Mouse (Mus musculus): ENCODE measurements at regions not wholly inside any gene's neighbourhood (a gene's known extent, or its start where the extent isn't known, plus 50 kb on each side); places are given as distances from the start of the nearest gene placed in this dataset.

DNA sequence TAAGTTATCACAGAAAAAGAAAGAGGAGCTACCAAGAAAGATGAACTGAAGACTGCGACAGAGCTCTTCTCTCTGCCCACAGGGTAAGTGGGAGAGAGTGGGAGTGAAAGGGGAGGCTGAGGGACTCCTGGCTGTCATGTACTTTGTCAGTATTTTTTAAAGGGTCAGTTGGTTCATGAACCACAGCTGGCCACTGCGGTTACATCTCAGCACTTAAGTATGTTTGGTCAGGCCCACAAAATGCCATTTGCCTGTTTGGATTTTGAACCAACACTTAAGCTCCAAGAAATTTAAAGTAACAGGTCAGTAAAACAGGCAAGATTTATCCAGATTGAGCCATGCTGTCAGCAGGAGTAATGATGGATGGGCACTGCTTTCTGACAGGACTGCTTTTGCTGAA, 115.1 kb upstream of the Cdkn2b start:
- no peak overlapping the region for H3K9ac ChIP-seq
- H3K27ac ChIP-seq (replicated peaks) = no peak overlapping the region
- no peaks in the 10 kb centered on the region for H3K36me3 ChIP-seq (replicated peaks)
- H3K4me3 ChIP-seq (replicated peaks) = no peak overlapping the region
- no peaks in the 10 kb centered on the region for H3K27me3 ChIP-seq
- no peak overlapping the region for H3K4me2 ChIP-seq
- peaks cover 4% of the 10 kb centered on the region; the same call in 1 of the 2 replicates for H3K4me1 ChIP-seq (replicated peaks)
- ATAC-seq (ENCODE audit: insufficient read depth) = no peak
- 65% methylated on average over 2 of the region's 2 CpGs for WGBS (ENCODE audit: insufficient replicate concordance)
- no peaks in the 10 kb centered on the region for H3K9me3 ChIP-seq (replicated peaks)

DNA sequence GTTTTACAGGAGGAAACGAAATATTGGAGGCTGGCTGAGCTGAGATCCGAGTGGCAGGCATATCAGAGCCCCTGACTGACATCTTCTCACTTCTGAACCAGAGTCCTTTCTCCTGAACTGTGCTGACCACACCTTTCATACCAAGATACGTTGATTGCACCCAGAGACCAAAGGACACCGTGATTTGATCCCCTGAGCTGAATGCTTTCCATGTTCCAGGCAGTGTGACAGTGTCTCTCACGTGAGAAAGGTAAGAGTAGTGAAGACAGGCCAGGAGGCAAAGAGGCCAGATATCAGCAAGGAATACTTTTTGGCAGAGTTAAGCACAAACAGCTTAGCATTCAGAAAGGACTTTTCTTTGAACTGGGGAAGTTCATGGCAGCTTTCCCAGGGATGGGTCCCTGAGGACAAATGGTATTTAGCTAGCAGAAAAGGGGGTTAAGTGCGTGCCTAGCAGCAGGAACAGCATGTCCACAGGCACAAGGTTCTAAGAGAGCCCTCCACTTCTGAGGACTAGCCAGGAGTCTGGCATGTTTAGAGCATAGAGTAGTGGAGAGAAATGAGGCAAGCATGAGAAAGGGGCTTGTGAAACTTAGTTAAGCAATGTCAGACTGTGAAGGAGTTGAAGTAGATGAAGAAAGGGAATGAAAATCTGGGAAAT, 111.0 kb upstream of the Cdkn2b start:
- H3K4me1 ChIP-seq (replicated peaks) = no peaks in the 10 kb centered on the region
- WGBS (ENCODE audit: insufficient replicate concordance) = 38% methylated on average over 6 of the region's 6 CpGs
- no peak overlapping the region for H3K4me2 ChIP-seq
- H3K9me3 ChIP-seq (replicated peaks) = no peaks in the 10 kb centered on the region
- H3K36me3 ChIP-seq (replicated peaks) = no peaks in the 10 kb centered on the region
- no peak overlapping the region for H3K27ac ChIP-seq (replicated peaks)
- no peak for ATAC-seq (ENCODE audit: insufficient read depth)
- no peak overlapping the region for H3K4me3 ChIP-seq (replicated peaks)
- H3K27me3 ChIP-seq = no peaks in the 10 kb centered on the region
- H3K9ac ChIP-seq = no peak overlapping the region

DNA sequence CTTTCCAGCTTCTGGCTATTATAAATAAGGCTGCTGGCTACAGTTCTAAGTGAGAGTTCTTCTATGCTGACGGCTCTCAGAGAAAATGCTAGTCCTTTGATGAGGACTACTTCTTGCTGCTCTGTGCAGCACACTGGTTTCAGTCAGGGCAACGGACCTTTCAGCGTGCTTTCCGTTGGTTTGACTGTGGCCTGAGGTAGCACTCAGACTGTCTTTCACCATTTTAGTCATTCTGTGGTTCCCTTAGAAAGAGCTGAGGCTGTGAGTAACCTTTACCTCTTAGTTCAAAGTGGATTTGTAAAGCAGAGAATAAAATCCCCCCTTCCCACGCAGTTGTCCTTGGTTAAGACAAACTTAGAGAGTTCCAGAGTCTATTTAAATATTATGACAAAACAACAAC, 110.0 kb upstream of the Cdkn2b start:
- no peak overlapping the region for H3K4me2 ChIP-seq
- no peaks in the 10 kb centered on the region for H3K36me3 ChIP-seq (replicated peaks)
- H3K4me1 ChIP-seq (replicated peaks) = no peaks in the 10 kb centered on the region
- ATAC-seq (ENCODE audit: insufficient read depth) = no peak
- H3K9me3 ChIP-seq (replicated peaks) = no peaks in the 10 kb centered on the region
- no peak overlapping the region for H3K9ac ChIP-seq
- H3K27me3 ChIP-seq = no peaks in the 10 kb centered on the region
- no peak overlapping the region for H3K27ac ChIP-seq (replicated peaks)
- no peak overlapping the region for H3K4me3 ChIP-seq (replicated peaks)
- 73% methylated on average over 5 of the region's 5 CpGs for WGBS (ENCODE audit: insufficient replicate concordance)

DNA sequence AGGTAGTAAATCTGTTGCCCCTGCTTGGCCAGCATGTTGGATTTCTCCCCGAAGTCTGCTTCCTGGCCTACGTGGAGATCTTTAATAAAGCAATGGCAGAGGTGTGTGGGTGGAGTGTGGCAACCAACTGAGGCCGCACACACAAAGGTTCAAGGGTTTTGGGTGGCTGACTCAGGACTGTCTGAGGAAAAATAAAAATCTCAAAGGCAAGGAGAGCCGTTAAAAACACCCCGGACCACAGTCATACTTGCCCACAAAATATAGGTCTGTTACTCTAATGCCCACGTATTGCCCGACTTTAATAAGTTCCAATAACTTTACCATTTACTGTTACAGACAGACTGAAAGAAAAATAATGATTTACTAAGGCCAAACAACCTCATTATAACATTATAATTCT, 108.7 kb upstream of the Cdkn2b start:
- H3K9ac ChIP-seq = no peak overlapping the region
- WGBS (ENCODE audit: insufficient replicate concordance) = 75% methylated on average over 7 of the region's 7 CpGs
- ATAC-seq (ENCODE audit: insufficient read depth) = no peak

DNA sequence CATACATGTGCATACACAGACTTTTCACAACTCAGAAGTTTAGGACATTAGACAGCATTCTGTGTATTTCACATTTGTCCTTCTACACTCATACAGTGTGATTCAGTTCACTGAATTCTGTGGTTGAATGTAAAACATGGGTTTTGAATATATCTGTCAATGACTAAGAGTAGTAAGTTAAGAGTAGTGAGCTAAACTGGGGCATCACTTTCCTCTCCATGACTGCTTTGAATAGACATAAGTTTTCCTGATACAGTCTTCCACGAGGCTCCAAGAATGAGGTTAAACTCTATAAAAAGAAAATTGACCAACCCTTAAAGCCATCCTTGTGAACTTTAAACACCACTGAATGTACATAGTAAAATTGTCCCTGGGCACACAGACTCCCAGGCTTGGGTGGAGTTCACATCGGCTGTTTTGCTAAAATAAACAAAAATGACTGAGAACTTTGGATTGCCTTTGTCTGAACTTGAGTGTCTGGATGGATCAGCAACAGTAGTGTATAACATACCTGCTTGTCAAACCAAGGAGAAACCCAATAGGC, 94.9 kb upstream of the Cdkn2b start:
- 45% methylated on average over 2 of the region's 2 CpGs for WGBS (ENCODE audit: insufficient replicate concordance)
- no peaks in the 10 kb centered on the region for H3K9me3 ChIP-seq (replicated peaks)
- no peaks in the 10 kb centered on the region for H3K4me1 ChIP-seq (replicated peaks)
- ATAC-seq (ENCODE audit: insufficient read depth) = no peak
- H3K4me3 ChIP-seq (replicated peaks) = no peak overlapping the region
- no peaks in the 10 kb centered on the region for H3K36me3 ChIP-seq (replicated peaks)
- no peak overlapping the region for H3K27ac ChIP-seq (replicated peaks)
- no peak overlapping the region for H3K9ac ChIP-seq
- no peaks in the 10 kb centered on the region for H3K27me3 ChIP-seq
- no peak overlapping the region for H3K4me2 ChIP-seq

More for the DNA sequence above, 108.7 kb upstream of the Cdkn2b start:
- Histone ChIP-seq H3K27ac (replicated peaks) (no peak overlapping the region), H3K27me3 (no peaks in the 10 kb centered on the region), H3K4me2 (no peak overlapping the region), H3K36me3 (replicated peaks) (no peaks in the 10 kb centered on the region), H3K9me3 (replicated peaks) (no peaks in the 10 kb centered on the region), H3K4me3 (replicated peaks) (no peak overlapping the region), H3K4me1 (replicated peaks) (no peaks in the 10 kb centered on the region)

DNA sequence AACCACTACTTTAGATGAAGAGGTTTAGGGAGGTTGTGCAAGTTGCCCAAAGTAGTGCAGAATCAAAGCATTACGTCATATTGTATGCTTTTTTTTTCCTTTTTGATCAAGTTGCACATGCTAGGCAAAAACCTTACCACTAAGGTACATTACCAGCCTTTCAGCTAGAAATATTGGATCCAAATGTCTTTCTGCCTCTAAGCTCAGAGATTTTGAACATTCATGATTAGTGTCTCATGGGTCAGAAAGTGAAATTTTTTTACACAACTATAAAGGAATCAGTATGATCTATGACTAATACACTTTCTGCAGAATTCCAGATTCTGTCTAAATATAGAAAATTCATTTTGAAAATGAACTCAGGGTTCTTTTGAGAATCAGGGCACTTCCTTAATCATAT, 92.3 kb upstream of the Cdkn2b start:
- no peak for ATAC-seq (ENCODE audit: insufficient read depth)
- Histone ChIP-seq H3K4me3 (replicated peaks) (no peak overlapping the region), H3K36me3 (replicated peaks) (no peaks in the 10 kb centered on the region), H3K9ac (no peak overlapping the region), H3K9me3 (replicated peaks) (no peaks in the 10 kb centered on the region), H3K27me3 (no peaks in the 10 kb centered on the region), H3K4me2 (no peak overlapping the region), H3K27ac (replicated peaks) (no peak overlapping the region), H3K4me1 (replicated peaks) (no peaks in the 10 kb centered on the region)
- 67% methylated on average over 1 of the region's 1 CpGs for WGBS (ENCODE audit: insufficient replicate concordance)

DNA sequence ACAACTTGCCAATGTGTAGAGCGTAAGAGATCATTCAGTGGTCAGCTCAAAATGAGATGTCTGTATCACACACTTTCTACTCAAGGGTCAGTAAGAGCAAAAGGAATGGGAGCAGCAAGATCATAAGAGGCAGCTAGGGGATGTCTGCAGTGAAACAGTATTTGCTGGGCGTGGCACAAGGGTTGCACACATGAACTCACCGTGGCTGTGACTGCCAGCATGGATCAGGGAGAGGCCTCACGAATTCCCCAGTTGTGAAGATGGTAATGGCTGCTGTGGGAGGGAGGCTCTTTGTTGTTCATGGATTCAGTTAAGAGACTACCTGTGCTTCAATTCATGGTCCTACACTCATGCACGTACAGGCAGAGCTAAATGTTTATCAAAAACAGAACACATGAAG, 91.5 kb upstream of the Cdkn2b start:
- ATAC-seq (ENCODE audit: insufficient read depth) = no peak
- H3K4me1 ChIP-seq (replicated peaks) = no peaks in the 10 kb centered on the region
- H3K4me3 ChIP-seq (replicated peaks) = no peak overlapping the region
- no peaks in the 10 kb centered on the region for H3K9me3 ChIP-seq (replicated peaks)
- H3K27me3 ChIP-seq = no peaks in the 10 kb centered on the region
- H3K36me3 ChIP-seq (replicated peaks) = no peaks in the 10 kb centered on the region
- no peak overlapping the region for H3K27ac ChIP-seq (replicated peaks)
- 47% methylated on average over 5 of the region's 5 CpGs for WGBS (ENCODE audit: insufficient replicate concordance)
- no peak overlapping the region for H3K4me2 ChIP-seq
- H3K9ac ChIP-seq = no peak overlapping the region

DNA sequence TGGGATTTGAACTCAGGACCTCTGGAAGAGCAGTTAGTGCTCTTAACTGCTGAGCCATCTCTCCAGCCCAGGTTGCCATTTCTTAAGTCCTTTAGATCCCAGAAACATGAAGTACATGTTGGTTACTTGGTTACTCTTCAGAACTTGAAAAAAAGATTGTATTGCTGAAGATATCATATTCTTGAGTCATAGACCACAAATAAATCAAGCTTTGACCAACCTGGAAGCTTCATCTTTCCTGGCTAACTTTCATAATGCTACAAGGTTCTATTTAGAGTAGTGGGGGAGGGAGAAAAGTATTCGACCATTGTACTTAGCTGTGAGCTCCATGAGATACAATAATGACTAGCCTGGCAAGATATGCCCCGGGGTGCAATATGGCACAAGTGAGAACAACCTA, 90.9 kb upstream of the Cdkn2b start:
- Histone ChIP-seq H3K4me1 (replicated peaks) (no peaks in the 10 kb centered on the region), H3K27me3 (no peaks in the 10 kb centered on the region)
- WGBS (ENCODE audit: insufficient replicate concordance) = 54% methylated on average over 2 of the region's 2 CpGs

DNA sequence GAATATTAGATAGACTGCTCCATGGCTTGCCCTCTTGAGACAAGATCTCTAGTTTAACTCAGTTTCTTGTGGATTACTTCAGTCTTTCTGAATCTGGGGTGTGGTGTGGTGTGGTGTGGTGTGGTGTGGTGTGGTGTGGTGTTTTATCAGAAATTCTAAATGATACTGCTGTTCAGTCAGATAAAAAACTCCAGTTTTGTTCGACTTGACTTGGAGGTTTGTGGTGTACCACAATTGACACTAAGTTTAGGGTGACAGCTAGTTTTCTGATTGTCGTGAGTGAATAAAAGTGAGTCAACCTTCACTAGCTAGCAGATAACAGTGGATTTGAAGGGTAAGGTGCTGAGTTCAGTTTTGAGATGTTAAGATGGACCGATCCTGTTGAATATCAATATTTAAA, 89.5 kb upstream of the Cdkn2b start:
- WGBS (ENCODE audit: insufficient replicate concordance) = 38% methylated on average over 3 of the region's 3 CpGs
- H3K9ac ChIP-seq = no peak overlapping the region
- H3K27ac ChIP-seq (replicated peaks) = no peak overlapping the region

More for the DNA sequence above, 90.9 kb upstream of the Cdkn2b start:
- Histone ChIP-seq H3K4me3 (replicated peaks) (no peak overlapping the region), H3K9me3 (replicated peaks) (no peaks in the 10 kb centered on the region), H3K36me3 (replicated peaks) (no peaks in the 10 kb centered on the region), H3K27ac (replicated peaks) (no peak overlapping the region), H3K4me2 (no peak overlapping the region), H3K9ac (no peak overlapping the region)
- no peak for ATAC-seq (ENCODE audit: insufficient read depth)

DNA sequence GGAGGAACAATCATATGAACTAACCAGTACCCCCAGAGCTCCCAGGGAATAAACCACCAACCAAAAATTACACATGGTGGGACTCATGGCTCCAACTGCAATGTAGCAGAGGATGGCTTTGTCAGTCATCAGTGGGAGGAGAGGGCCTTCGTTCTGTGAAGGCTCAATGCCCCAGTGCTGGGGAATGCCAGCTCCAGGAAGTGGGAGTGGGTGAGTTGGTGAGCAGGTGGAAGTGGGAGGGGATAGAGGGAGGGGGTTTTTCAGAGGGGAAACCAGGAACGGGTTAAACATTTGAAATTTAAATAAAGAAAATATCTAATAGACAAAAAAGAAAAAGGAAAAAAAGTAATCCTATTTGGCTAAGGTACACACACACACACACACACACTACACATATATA, 88.4 kb upstream of the Cdkn2b start:
- Histone ChIP-seq H3K9ac (no peak overlapping the region), H3K36me3 (replicated peaks) (no peaks in the 10 kb centered on the region), H3K4me3 (replicated peaks) (no peak overlapping the region), H3K4me1 (replicated peaks) (no peaks in the 10 kb centered on the region), H3K9me3 (replicated peaks) (no peaks in the 10 kb centered on the region), H3K27me3 (no peaks in the 10 kb centered on the region), H3K27ac (replicated peaks) (no peak overlapping the region), H3K4me2 (no peak overlapping the region)
- ATAC-seq (ENCODE audit: insufficient read depth) = no peak
- 36% methylated on average over 2 of the region's 2 CpGs for WGBS (ENCODE audit: insufficient replicate concordance)

More for the DNA sequence above, 89.5 kb upstream of the Cdkn2b start:
- no peak for ATAC-seq (ENCODE audit: insufficient read depth)
- no peak overlapping the region for H3K4me2 ChIP-seq
- no peaks in the 10 kb centered on the region for H3K36me3 ChIP-seq (replicated peaks)
- no peak overlapping the region for H3K4me3 ChIP-seq (replicated peaks)
- no peaks in the 10 kb centered on the region for H3K9me3 ChIP-seq (replicated peaks)
- no peaks in the 10 kb centered on the region for H3K4me1 ChIP-seq (replicated peaks)
- no peaks in the 10 kb centered on the region for H3K27me3 ChIP-seq

DNA sequence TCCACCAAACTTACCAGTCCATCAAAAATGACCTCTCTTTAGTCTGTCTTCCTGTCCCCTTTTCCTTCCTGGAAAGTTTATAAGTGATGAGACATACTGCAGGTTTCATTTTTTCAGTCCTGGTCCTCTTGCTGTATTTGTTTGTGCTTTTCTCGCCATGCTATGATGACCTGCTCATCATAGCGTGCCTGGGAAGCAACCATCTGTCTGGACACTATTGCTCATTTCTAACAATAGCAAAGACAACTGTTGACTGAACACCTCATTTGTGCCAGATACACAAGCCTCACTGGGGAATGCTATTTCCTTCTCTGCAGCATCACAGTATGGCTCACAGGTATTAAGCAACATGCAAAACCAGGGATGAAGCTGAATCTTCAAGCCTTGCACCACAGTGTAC, 85.2 kb upstream of the Cdkn2b start:
- Histone ChIP-seq H3K27me3 (no peaks in the 10 kb centered on the region), H3K27ac (replicated peaks) (no peak overlapping the region), H3K4me2 (no peak overlapping the region), H3K4me3 (replicated peaks) (no peak overlapping the region), H3K9ac (no peak overlapping the region), H3K9me3 (replicated peaks) (no peaks in the 10 kb centered on the region), H3K4me1 (replicated peaks) (no peaks in the 10 kb centered on the region), H3K36me3 (replicated peaks) (no peaks in the 10 kb centered on the region)
- WGBS (ENCODE audit: insufficient replicate concordance) = 70% methylated on average over 2 of the region's 2 CpGs
- no peak for ATAC-seq (ENCODE audit: insufficient read depth)

DNA sequence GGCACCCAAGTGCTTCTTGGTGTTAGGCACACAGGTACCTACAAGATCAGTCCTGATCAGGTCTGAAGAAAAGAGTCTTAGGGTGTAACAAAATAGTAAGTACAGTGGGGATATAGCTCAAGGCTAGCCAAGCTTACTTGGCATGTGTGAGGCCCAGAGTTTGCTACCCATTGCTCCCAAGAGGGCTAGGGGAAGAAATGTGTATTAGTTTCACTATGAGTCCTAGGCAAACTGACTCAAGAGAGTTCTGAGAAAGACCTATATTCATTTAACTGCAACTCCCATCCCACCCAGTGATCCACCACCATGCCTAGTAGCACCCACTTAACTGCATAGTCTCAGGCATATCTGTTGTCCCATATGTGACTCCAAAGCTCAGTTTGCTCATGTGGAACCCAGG, 84.5 kb upstream of the Cdkn2b start:
- no peak overlapping the region for H3K4me2 ChIP-seq
- H3K27me3 ChIP-seq = no peaks in the 10 kb centered on the region
- H3K9me3 ChIP-seq (replicated peaks) = no peaks in the 10 kb centered on the region
- no peaks in the 10 kb centered on the region for H3K4me1 ChIP-seq (replicated peaks)
- no peak overlapping the region for H3K27ac ChIP-seq (replicated peaks)
- no peak overlapping the region for H3K4me3 ChIP-seq (replicated peaks)
- no peak for ATAC-seq (ENCODE audit: insufficient read depth)
- no peak overlapping the region for H3K9ac ChIP-seq
- H3K36me3 ChIP-seq (replicated peaks) = no peaks in the 10 kb centered on the region
